Mouse (Mus musculus) megakaryocyte, embryonic 14.5 days (primary cell): ENCODE measurements around the gene Dpp6.

ENCODE experiments used
- FLI1 ChIP-seq: IDR thresholded peaks from 2 replicates; pipeline ENCODE4 v1.6.1; 2012; ENCODE audit warnings: low read length, inconsistent platforms, mixed read lengths
- GATA1 ChIP-seq: IDR thresholded peaks from 3 replicates; pipeline ENCODE4 v1.6.1; 2012; ENCODE audit warnings: mixed read lengths, low read length, inconsistent platforms, borderline replicate concordance

- no peak for TF ChIP-seq FLI1
- no peak for TF ChIP-seq GATA1
Observed at GRCm38 (mm10) chr5:27687311-27687710, 870.3 kb downstream of the Dpp6 start.
